Mouse (Mus musculus) hindbrain, embryonic 10.5 days (tissue): ENCODE measurements around the gene Plscr1. TPM values are rescaled to one million over a fixed set of nuclear protein-coding genes. Genes with fewer than 3 reads are reported as not detected.

Experiments used
- DNase-seq: peaks from one replicate; pipeline ENCODE4 v3.0.0-alpha.2; 2017; ENCODE audit warnings: low spot score
- H3K27ac ChIP-seq: fragments of 300-500 bp; sonication (generic); 2 replicates; pipeline ENCODE4 v1.5.1; 2016; ENCODE audit warnings: mild to moderate bottlenecking, moderate library complexity
- H3K27me3 ChIP-seq: fragments of 300-500 bp; sonication (generic); 2 replicates; pipeline ENCODE4 v1.6.1; 2016; ENCODE audit warnings: mild to moderate bottlenecking; ENCODE audit not compliant: poor library complexity, insufficient read depth, severe bottlenecking
- H3K36me3 ChIP-seq: fragments of 300-500 bp; sonication (generic); 2 replicates; pipeline ENCODE4 v1.6.1; 2016; ENCODE audit warnings: mild to moderate bottlenecking, moderate library complexity
- H3K4me1 ChIP-seq: fragments of 300-500 bp; sonication (generic); replicated peaks from 2 replicates; pipeline ENCODE4 v1.6.1; 2016; ENCODE audit warnings: mild to moderate bottlenecking
- H3K4me3 ChIP-seq: fragments of 300-500 bp; sonication (generic); 2 replicates; pipeline ENCODE4 v1.5.1; 2016; ENCODE audit warnings: mild to moderate bottlenecking, moderate library complexity
- H3K9me3 ChIP-seq: fragments of 300-500 bp; sonication (generic); 2 replicates; pipeline ENCODE4 v1.6.1; 2016; ENCODE audit warnings: mild to moderate bottlenecking, moderate library complexity
- WGBS: fragments of 180-500 bp; shearing (Covaris S2); methylation state at CpG from one replicate; pipeline ENCODE4 v1.1.7; 2016; 5-methylcytosine and 5-hydroxymethylcytosine counted together
- polyA plus RNA-seq: library from polyadenylated mRNA; unstranded; fragments of >200 nt; fragmentation: Nextera tagmentation; extraction: Ambion mirVana; gene quantifications from 2 replicates; pipeline ENCODE4 v1.2.1, GENCODE M21; 2016

Plscr1 gene
- polyA plus RNA-seq, 1 experiment from 2014 or later = 26.8 TPM

DNA sequence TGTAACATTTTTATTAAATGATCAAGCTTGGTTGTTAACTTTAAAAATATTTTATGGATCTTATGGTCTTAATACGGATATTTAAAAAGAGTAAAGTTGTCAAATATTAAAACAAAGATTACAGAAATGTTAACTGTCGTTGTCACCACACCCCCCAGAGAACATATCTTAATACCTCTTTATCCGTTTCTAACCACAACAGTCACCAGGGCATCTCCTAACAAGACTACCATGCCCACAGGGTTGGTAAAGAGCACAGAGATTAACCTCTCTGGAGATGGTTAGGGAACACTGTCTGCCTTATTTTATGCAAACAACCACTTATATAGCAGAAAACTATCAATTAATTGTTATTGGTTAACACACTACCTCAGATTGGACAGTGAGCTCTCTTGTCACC is 22.8 kb upstream of the Plscr1 start:
- no peak overlapping the region for H3K27ac ChIP-seq
- no peaks in the 10 kb centered on the region for H3K4me1 ChIP-seq
- no peak overlapping the region for H3K4me3 ChIP-seq
- no peaks in the 10 kb centered on the region for H3K36me3 ChIP-seq
- 84% methylated on average over 3 of the region's 3 CpGs for WGBS
- no peaks in the 10 kb centered on the region for H3K9me3 ChIP-seq
- no peak for DNase-seq
- H3K27me3 ChIP-seq = no peaks in the 10 kb centered on the region

DNA sequence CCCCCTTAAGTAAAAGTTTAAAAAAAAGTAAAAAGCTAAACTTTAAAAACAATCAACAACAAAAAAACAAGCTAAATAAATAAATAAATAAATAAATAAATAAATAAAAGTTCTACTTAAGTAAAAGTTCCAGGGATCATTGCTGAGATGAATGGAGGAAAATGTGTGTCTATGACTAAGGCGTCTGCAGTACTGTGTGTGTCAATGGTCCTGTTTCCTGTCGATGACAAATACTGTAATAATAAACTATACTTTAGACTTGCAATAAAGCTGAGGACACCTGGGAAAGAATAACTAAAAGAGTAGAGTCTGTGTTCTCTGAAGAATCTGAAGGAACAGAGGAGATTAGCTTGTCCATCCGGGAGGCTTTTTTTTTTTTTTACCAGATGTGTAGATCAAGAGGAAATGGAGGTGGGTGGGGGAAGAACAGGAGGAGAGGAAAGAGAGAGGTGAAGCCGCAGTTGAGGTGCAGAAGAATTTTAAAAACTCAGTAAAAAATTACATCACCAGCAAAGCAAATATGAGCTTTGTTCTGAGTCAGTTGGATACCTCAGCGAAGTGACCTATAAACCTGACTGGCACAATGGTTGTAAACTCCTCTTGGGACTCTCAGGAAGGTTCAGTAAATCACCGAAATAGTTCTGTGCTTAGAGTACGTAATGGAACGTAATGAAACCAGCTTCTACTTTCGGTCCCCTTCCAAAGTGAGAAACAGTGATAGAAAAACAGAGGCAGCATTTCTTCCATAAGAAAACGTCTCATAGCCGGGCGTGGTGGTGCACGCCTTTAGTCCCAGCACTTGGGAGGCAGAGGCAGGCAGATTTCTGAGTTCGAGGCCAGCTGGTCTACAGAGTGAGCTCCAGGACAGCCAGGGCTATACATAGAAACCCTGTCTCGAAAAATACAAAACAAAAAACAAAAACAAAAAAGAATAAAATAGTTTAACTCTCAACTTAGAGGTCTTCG is 20.4 kb upstream of the Plscr1 start:
- H3K9me3 ChIP-seq = no peaks in the 10 kb centered on the region

DNA sequence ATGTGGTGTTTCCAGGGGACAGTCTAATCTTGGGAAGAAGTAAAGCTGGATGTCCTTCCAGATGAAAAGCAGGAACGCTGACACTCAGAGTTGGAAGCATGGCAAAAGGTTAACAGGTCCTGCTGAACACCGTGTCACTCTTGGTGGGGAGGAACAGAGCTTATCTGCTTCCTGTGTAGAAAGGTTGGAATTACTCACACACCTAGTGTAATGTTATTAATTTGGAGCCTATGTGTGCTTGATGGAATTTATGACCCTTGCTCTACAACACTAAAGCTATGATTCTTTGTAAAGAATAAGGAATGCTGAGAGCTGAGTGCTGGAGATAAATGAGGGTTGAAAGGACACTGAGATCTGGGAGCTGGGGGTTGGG is 19.7 kb upstream of the Plscr1 start:
- no peaks in the 10 kb centered on the region for H3K36me3 ChIP-seq
- DNase-seq = no peak
- 76% methylated on average over 2 of the region's 2 CpGs for WGBS
- no peaks in the 10 kb centered on the region for H3K27me3 ChIP-seq
- H3K9me3 ChIP-seq = no peaks in the 10 kb centered on the region
- H3K4me1 ChIP-seq = no peaks in the 10 kb centered on the region
- no peak overlapping the region for H3K4me3 ChIP-seq
- H3K27ac ChIP-seq = no peak overlapping the region

More for the DNA sequence above, 20.4 kb upstream of the Plscr1 start:
- H3K27ac ChIP-seq = no peak overlapping the region
- DNase-seq = no peak
- no peaks in the 10 kb centered on the region for H3K27me3 ChIP-seq
- H3K36me3 ChIP-seq = no peaks in the 10 kb centered on the region
- 91% methylated on average over 16 of the region's 16 CpGs for WGBS
- no peak overlapping the region for H3K4me3 ChIP-seq
- no peaks in the 10 kb centered on the region for H3K4me1 ChIP-seq

DNA sequence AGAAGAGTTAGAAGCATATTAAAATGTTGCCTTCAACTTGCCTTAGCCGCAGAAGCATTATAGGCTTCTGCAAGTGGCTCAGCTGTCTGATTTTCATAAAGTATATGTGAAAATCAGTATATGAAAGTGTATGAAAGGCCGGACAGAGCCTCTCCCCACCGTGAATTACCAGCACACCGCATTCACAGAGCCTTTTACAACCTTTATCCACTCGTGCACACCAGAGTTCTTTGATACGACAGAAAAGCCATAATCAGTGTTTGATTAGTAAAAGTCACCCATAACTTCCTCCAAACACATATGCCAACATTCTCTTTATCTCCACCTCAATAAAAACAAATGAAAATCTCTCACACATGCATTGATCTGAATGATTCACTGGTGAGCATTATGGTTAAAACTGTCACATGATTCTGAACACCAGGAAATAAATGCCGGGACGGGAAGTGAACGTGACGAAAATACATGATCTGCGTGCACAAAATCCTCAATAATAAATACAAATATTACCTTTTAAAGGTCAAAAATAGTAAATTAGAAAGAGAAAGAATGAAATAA is 14.6 kb upstream of the Plscr1 start:
- Histone ChIP-seq H3K27me3 (no peaks in the 10 kb centered on the region), H3K4me3 (no peak overlapping the region), H3K36me3 (no peaks in the 10 kb centered on the region), H3K9me3 (no peaks in the 10 kb centered on the region), H3K27ac (no peak overlapping the region), H3K4me1 (no peaks in the 10 kb centered on the region)
- no peak for DNase-seq
- 91% methylated on average over 11 of the region's 11 CpGs for WGBS

- H3K27ac ChIP-seq = no peak overlapping the region
- H3K27me3 ChIP-seq = no peaks in the 10 kb centered on the region
- WGBS = 84% methylated on average over 7 of the region's 7 CpGs
- peaks cover 20% of the 10 kb centered on the region for H3K4me1 ChIP-seq
- no peaks in the 10 kb centered on the region for H3K9me3 ChIP-seq
- DNase-seq = no peak
- no peaks in the 10 kb centered on the region for H3K36me3 ChIP-seq
- no peak overlapping the region for H3K4me3 ChIP-seq
Observed at GRCm38 (mm10) chr9:92248773-92249446, 640 bp upstream of the Plscr1 start.

DNA sequence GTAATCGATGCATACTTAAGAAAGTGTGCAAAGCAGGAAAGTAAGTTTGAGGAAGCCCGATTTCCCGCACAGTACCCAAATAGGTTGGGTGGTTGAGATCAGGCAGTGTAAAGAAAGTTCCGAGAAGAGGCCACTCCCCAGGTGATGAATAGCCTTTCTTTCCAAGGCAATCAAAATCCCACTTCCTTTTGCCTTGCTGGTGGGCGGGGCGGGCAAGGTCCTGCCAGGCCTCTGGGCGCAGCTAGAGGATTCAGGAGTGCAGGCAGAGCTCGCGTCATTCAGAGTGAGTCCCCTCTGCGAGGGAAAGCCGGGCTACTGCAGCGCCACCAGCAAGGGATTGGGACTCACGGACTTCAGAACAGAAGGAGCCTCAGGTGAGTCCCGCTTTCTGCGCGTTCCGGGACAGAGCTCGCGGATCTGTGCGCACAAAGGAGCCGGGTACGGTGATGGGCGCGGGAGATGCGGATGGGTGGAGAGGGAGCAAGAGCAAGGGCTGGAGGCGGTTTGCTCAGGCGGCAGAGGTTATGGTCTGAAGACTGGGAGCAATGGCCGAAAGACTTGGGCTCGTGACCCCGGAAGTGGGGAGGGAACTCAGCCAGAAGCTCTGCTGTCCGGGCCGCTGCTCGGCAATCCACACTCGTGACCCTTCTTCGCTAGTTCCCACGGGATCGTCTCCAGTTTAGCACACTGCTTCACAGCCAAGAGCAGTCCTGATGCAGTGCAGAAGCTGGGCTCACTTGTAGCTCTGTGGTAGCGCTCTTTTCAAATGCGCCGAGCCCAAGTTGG is 630 bp downstream of the Plscr1 start:
- H3K27ac ChIP-seq = peak overlapping the region; percentile 93
- H3K36me3 ChIP-seq = no peaks in the 10 kb centered on the region
- DNase-seq = peak; percentile 82
- no peaks in the 10 kb centered on the region for H3K27me3 ChIP-seq
- peaks cover 20% of the 10 kb centered on the region for H3K4me1 ChIP-seq
- H3K9me3 ChIP-seq = no peaks in the 10 kb centered on the region
- H3K4me3 ChIP-seq = peak overlapping the region; percentile 70
- under 1% methylated on average over 40 of the region's 40 CpGs for WGBS

- Histone ChIP-seq H3K36me3 (no peaks in the 10 kb centered on the region), H3K27ac (no peak overlapping the region), H3K27me3 (no peaks in the 10 kb centered on the region), H3K4me1 (peaks cover 20% of the 10 kb centered on the region), H3K4me3 (no peak overlapping the region), H3K9me3 (no peaks in the 10 kb centered on the region)
- WGBS = 85% methylated on average over 5 of the region's 5 CpGs
- no peak for DNase-seq
Observed at GRCm38 (mm10) chr9:92252718-92253117, 3.2 kb downstream of the Plscr1 start.

DNA sequence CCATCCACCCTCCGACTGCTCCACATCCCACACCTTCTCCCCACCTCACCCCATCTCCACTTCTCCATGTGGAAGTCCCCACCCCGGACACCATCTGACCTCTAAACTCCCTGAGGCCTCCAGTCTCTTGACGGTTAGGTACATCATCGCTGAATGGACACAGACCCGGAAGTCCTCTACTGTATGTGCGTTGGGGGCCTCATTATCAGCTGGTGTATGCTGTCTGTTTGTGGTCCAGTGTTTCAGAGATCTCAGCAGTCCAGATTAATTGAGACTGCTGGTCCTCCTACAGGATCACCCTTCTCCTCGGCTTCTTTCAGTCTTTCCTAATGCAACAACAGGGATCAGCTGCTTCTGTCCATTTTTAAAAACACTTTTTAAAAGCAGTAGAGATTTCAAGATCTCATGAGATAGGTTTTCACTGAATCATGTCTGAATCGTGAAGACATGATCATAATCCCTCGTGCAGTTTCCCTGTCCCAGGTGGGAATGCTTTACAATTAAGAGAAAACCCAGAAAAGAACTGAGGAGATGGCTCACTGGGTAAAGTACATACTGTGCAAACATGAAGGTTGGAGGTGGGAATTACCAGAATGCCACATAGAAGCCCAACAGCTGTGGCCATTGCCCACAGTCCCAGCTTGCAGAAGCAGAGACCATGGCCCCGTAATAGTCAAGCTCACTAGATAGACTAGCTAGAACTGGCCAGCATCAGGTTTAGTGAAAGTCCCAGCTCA is 4.2 kb downstream of the Plscr1 start:
- H3K36me3 ChIP-seq = peaks cover under 1% of the 10 kb centered on the region; the same call in 1 of the 2 replicates
- H3K27ac ChIP-seq = no peak overlapping the region
- H3K4me1 ChIP-seq = peaks cover 20% of the 10 kb centered on the region
- no peaks in the 10 kb centered on the region for H3K27me3 ChIP-seq
- no peak overlapping the region for H3K4me3 ChIP-seq
- WGBS = 93% methylated on average over 10 of the region's 10 CpGs
- no peak for DNase-seq
- H3K9me3 ChIP-seq = no peaks in the 10 kb centered on the region

- Histone ChIP-seq H3K4me3 (no peak overlapping the region), H3K27me3 (no peaks in the 10 kb centered on the region), H3K27ac (no peak overlapping the region), H3K9me3 (no peaks in the 10 kb centered on the region), H3K36me3 (peaks cover 45% of the 10 kb centered on the region), H3K4me1 (no peaks in the 10 kb centered on the region)
- no peak for DNase-seq
- 84% methylated on average over 7 of the region's 7 CpGs for WGBS
Observed at GRCm38 (mm10) chr9:92260481-92261159, 11.1 kb downstream of the Plscr1 start.

- H3K9me3 ChIP-seq = no peaks in the 10 kb centered on the region
- no peak for DNase-seq
- H3K36me3 ChIP-seq = peaks cover 77% of the 10 kb centered on the region
- no peak overlapping the region for H3K4me3 ChIP-seq
- H3K27me3 ChIP-seq = no peaks in the 10 kb centered on the region
- no peak overlapping the region for H3K27ac ChIP-seq
- H3K4me1 ChIP-seq = no peaks in the 10 kb centered on the region
- WGBS = 83% methylated on average over 4 of the region's 4 CpGs
Observed at GRCm38 (mm10) chr9:92265719-92266118, 16.2 kb downstream of the Plscr1 start.

DNA sequence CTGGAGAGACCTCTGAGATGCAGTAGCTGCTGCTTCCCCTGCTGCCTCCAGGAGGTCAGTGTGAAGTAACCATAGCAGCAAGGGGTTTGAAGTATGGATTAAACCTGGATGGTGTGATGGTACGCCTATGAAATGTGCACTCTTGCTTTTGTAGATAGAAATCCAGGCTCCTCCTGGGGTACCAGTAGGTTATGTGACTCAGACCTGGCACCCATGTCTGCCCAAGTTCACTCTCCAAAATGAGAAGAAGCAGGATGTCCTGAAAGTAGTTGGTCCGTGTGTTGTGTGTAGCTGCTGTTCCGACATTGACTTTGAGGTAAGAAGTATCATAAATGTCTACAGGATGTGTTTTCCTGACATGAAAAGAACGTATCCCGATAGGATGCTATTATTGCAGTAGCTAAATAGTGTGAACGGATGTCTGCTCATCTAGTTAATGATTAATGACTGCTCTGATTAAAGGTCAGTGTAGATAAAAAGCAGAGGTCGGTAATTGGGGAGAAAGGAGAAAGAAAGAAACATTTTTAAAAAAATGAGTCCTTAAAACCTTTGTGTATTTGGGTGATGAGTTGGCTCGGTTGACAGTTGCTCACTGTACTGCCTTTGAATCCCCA is 17.1 kb downstream of the Plscr1 start:
- WGBS = 87% methylated on average over 8 of the region's 8 CpGs
- peaks cover 74% of the 10 kb centered on the region for H3K36me3 ChIP-seq
- H3K4me1 ChIP-seq = 0 out of 2 replicates have a peak, but pooled peaks cover 3% of the 10 kb centered on the region
- no peak overlapping the region for H3K4me3 ChIP-seq
- no peak for DNase-seq
- no peak overlapping the region for H3K27ac ChIP-seq
- H3K27me3 ChIP-seq = no peaks in the 10 kb centered on the region
- H3K9me3 ChIP-seq = no peaks in the 10 kb centered on the region
